Mouse (Mus musculus) gastrocnemius, postnatal 14 days (tissue): Measurements from ENCODE around the gene Ankrd61. TPM values are rescaled to one million over a fixed set of nuclear protein-coding genes. Genes with fewer than 3 reads are reported as not detected.

Source experiments
- DNase-seq: peaks from one replicate; pipeline ENCODE4 v3.0.0; 2021; ENCODE audit warnings: mixed read lengths
- intact Hi-C: fragments of 180-260 bp; cut with DNase I; formaldehyde crosslinking; loops from one replicate; pipeline ENCODE4 v1.15.1; 2025; ENCODE audit warnings: low total_unique reads
- long read RNA-seq, 2 experiments: library from polyadenylated mRNA; stranded (forward); transcript quantifications; one replicate each; pipeline ENCODE4 v2.0.0; 2021
- total RNA-seq, 2 experiments: library from RNA; stranded (reverse); gene quantifications; 2 replicates each; pipeline ENCODE4 v1.2.3; 2021

Gene Ankrd61
- total RNA-seq: not detected
- long read RNA-seq, experiment 1: 0 reads
- long read RNA-seq, experiment 2: 0 reads

- intact Hi-C loops: no loop called here
- DNase-seq: no peak
Measured at GRCm38 (mm10) chr5:143897635-143898330, at the start of gene Ankrd61. TSS of gene Ankrd61 (minus strand) at chr5:143897685.

- DNase-seq: no peak
- intact Hi-C loops: no loop called here
Measured at GRCm38 (mm10) chr5:143943231-143944125, 46.0 kb upstream of the Ankrd61 start.

- intact Hi-C loops: no loop called here
- DNase-seq: no peak
Measured at GRCm38 (mm10) chr5:143941588-143941987, 44.1 kb upstream of the Ankrd61 start.

GRCm38 (mm10) chr5:143936156-143936555 is 38.7 kb upstream of the Ankrd61 start:
- DNase-seq: no peak
- intact Hi-C loops: no loop called here

GRCm38 (mm10) chr5:143933875-143934274 is 36.4 kb upstream of the Ankrd61 start:
- no peak for DNase-seq
- intact Hi-C loops: no loop called here

- DNase-seq: no peak
- intact Hi-C loops: no loop called here
Measured at GRCm38 (mm10) chr5:143933414-143933813, 35.9 kb upstream of the Ankrd61 start.

- DNase-seq: no peak
- intact Hi-C loops: no loop called here
Measured at GRCm38 (mm10) chr5:143932831-143933230, 35.3 kb upstream of the Ankrd61 start, which contains the start of gene Rsph10b. TSS of gene Rsph10b (plus strand) at chr5:143933035.

- intact Hi-C loops: no loop called here
Measured at GRCm38 (mm10) chr5:143931863-143932580, 34.5 kb upstream of the Ankrd61 start.

GRCm38 (mm10) chr5:143930656-143931055 is 33.2 kb upstream of the Ankrd61 start:
- intact Hi-C loops: no loop called here
- DNase-seq: no peak

More at GRCm38 (mm10) chr5:143931863-143932580, 34.5 kb upstream of the Ankrd61 start:
- no peak for DNase-seq

- no peak for DNase-seq
- intact Hi-C loops: no loop called here
Measured at GRCm38 (mm10) chr5:143929291-143929690, 31.8 kb upstream of the Ankrd61 start.

GRCm38 (mm10) chr5:143927875-143928274 is 30.4 kb upstream of the Ankrd61 start, which contains the start of gene Gm42421:
TSS of gene Gm42421 (plus strand) at chr5:143928175.
- intact Hi-C loops: no loop called here
- DNase-seq: no peak

- DNase-seq: no peak
- intact Hi-C loops: loop anchor here (5.0 kb wide), 1 partner anchor 193 kb away; the partner anchor contains the start of gene Usp42
Measured at GRCm38 (mm10) chr5:143924781-143925452, 27.4 kb upstream of the Ankrd61 start.

- intact Hi-C loops: no loop called here
- DNase-seq: no peak
Measured at GRCm38 (mm10) chr5:143918120-143918519, 20.6 kb upstream of the Ankrd61 start.

GRCm38 (mm10) chr5:143917418-143917817 is 19.9 kb upstream of the Ankrd61 start:
- intact Hi-C loops: no loop called here
- DNase-seq: peak; percentile 61

- no peak for DNase-seq
- intact Hi-C loops: no loop called here
Measured at GRCm38 (mm10) chr5:143916221-143916620, 18.7 kb upstream of the Ankrd61 start.

- DNase-seq: peak; percentile 93
- intact Hi-C loops: no loop called here
Measured at GRCm38 (mm10) chr5:143909417-143910400, 12.2 kb upstream of the Ankrd61 start, which contains the start of the genes Aimp2 and Pms2. TSS of gene Aimp2 (minus strand) at chr5:143909847. TSS of gene Pms2 (plus strand) at chr5:143909964.

- no peak for DNase-seq
- intact Hi-C loops: no loop called here
Measured at GRCm38 (mm10) chr5:143908926-143909325, 11.4 kb upstream of the Ankrd61 start.

- intact Hi-C loops: no loop called here
Measured at GRCm38 (mm10) chr5:143906429-143906828, 8.9 kb upstream of the Ankrd61 start.

More at GRCm38 (mm10) chr5:143906429-143906828, 8.9 kb upstream of the Ankrd61 start:
- no peak for DNase-seq
